Mouse (Mus musculus): ENCODE measurements around the gene Lingo1. TPM values are rescaled to one million over a fixed set of nuclear protein-coding genes. Genes with fewer than 3 reads are reported as not detected.

Gene Lingo1
- total and polyA plus RNA-seq, 3 experiments: 0.11 TPM; not detected in 2

GRCm38 (mm10) chr9:56580101-56580500 lies 216.2 kb downstream of the Lingo1 start:
- Histone ChIP-seq H3K4me1 (ENCODE audit: insufficient read depth, low read depth, low read length) (no peaks in the 10 kb centered on the region), H3K4me3 (ENCODE audit: low read depth, low read length) (no peak overlapping the region), H3K36me3 (replicated peaks) (no peaks in the 10 kb centered on the region), H3K9me3 (replicated peaks) (no peaks in the 10 kb centered on the region), H3K27me3 (ENCODE audit: insufficient read depth, low read length) (no peaks in the 10 kb centered on the region; the same call in 1 of the 2 replicates)
- DNase-seq (ENCODE audit: low spot score) (no peak), ATAC-seq (ENCODE audit: extremely low read depth, insufficient number of reproducible peaks, low FRiP score, poor library complexity, severe bottlenecking) (no peak)
- TF ChIP-seq CTCF (IDR thresholded peaks at IDR 0.05; ENCODE audit: low read depth, low read length): no peak
- no peak for TF ChIP-seq POLR2AphosphoS5 (IDR thresholded peaks at IDR 0.05; ENCODE audit: insufficient replicate concordance, low read depth, low read length)
- no peak for TF ChIP-seq TAL1 (conservative IDR thresholded peaks at IDR 0.05; ENCODE audit: low read depth, low read length)
- no peak for TF ChIP-seq GATA2 (IDR thresholded peaks at IDR 0.05; ENCODE audit: borderline replicate concordance, low read depth, low read length)
- no peak for TF ChIP-seq GATA1 (IDR thresholded peaks at IDR 0.05; ENCODE audit: borderline replicate concordance, low read length)

GRCm38 (mm10) chr9:56577405-56577804 lies 218.9 kb downstream of the Lingo1 start:
- ATAC-seq (ENCODE audit: extremely low read depth, insufficient number of reproducible peaks, low FRiP score, poor library complexity, severe bottlenecking): no peak
- no peaks in the 10 kb centered on the region for H3K36me3 ChIP-seq (replicated peaks)
- TF ChIP-seq CTCF (IDR thresholded peaks at IDR 0.05; ENCODE audit: low read depth, low read length) (no peak), GATA1 (IDR thresholded peaks at IDR 0.05; ENCODE audit: borderline replicate concordance, low read length) (no peak), GATA2 (IDR thresholded peaks at IDR 0.05; ENCODE audit: borderline replicate concordance, low read depth, low read length) (no peak), POLR2AphosphoS5 (IDR thresholded peaks at IDR 0.05; ENCODE audit: insufficient replicate concordance, low read depth, low read length) (no peak), TAL1 (conservative IDR thresholded peaks at IDR 0.05; ENCODE audit: low read depth, low read length) (no peak)

GRCm38 (mm10) chr9:56572534-56573479 lies 223.5 kb downstream of the Lingo1 start:
- DNase-seq (ENCODE audit: low spot score) (no peak), ATAC-seq (ENCODE audit: extremely low read depth, insufficient number of reproducible peaks, low FRiP score, poor library complexity, severe bottlenecking) (no peak)
- Histone ChIP-seq H3K27me3 (ENCODE audit: insufficient read depth, low read length) (0 out of 2 replicates have a peak, but pooled peaks cover 3% of the 10 kb centered on the region), H3K4me3 (ENCODE audit: low read depth, low read length) (no peak overlapping the region), H3K9me3 (replicated peaks) (no peaks in the 10 kb centered on the region), H3K36me3 (replicated peaks) (no peaks in the 10 kb centered on the region), H3K4me1 (ENCODE audit: insufficient read depth, low read depth, low read length) (no peaks in the 10 kb centered on the region)
- TF ChIP-seq GATA1 (IDR thresholded peaks at IDR 0.05; ENCODE audit: borderline replicate concordance, low read length): no peak
- TF ChIP-seq POLR2AphosphoS5 (IDR thresholded peaks at IDR 0.05; ENCODE audit: insufficient replicate concordance, low read depth, low read length): no peak
- no peak for TF ChIP-seq GATA2 (IDR thresholded peaks at IDR 0.05; ENCODE audit: borderline replicate concordance, low read depth, low read length)
- TF ChIP-seq TAL1 (conservative IDR thresholded peaks at IDR 0.05; ENCODE audit: low read depth, low read length): no peak
- TF ChIP-seq CTCF (IDR thresholded peaks at IDR 0.05; ENCODE audit: low read depth, low read length): no peak

More at GRCm38 (mm10) chr9:56577405-56577804, 218.9 kb downstream of the Lingo1 start:
- Histone ChIP-seq H3K4me3 (ENCODE audit: low read depth, low read length) (no peak overlapping the region), H3K27me3 (ENCODE audit: insufficient read depth, low read length) (peaks cover 3% of the 10 kb centered on the region; the same call in 1 of the 2 replicates), H3K9me3 (replicated peaks) (no peaks in the 10 kb centered on the region), H3K4me1 (ENCODE audit: insufficient read depth, low read depth, low read length) (no peaks in the 10 kb centered on the region)
- DNase-seq (ENCODE audit: low spot score): no peak

Other genes starting within 250 kb of the Lingo1 start
- not detected in 2 replicates for gene Odf3l1, start 68.2 kb upstream of the Lingo1 start, total RNA-seq (2014; fragmentation: Nextera tagmentation)
- not detected in 2 replicates for gene Odf3l1, start 68.2 kb upstream of the Lingo1 start, total RNA-seq (2017)
- not detected in 2 replicates for gene Odf3l1, start 68.2 kb upstream of the Lingo1 start, polyA plus RNA-seq (2012)
- not detected in 2 replicates for gene Cspg4, start 68.6 kb upstream of the Lingo1 start, total RNA-seq (2014; fragmentation: Nextera tagmentation)
- gene Cspg4, start 68.6 kb upstream of the Lingo1 start, total RNA-seq (2017): 0.12 and 0.16 TPM in 2 replicates
- not detected in 2 replicates for gene Cspg4, start 68.6 kb upstream of the Lingo1 start, polyA plus RNA-seq (2012)
- gene Snx33, start 131.9 kb upstream of the Lingo1 start, total RNA-seq (2014; fragmentation: Nextera tagmentation): 5.8 and 6.9 TPM in 2 replicates
- 6.5 and 7.4 TPM in 2 replicates for gene Snx33, start 131.9 kb upstream of the Lingo1 start, total RNA-seq (2017)
- 0.96 and 1.2 TPM in 2 replicates for gene Snx33, start 131.9 kb upstream of the Lingo1 start, polyA plus RNA-seq (2012)
- gene Imp3, start 141.0 kb upstream of the Lingo1 start, total RNA-seq (2014; fragmentation: Nextera tagmentation): 42.1 and 49.6 TPM in 2 replicates
- gene Imp3, start 141.0 kb upstream of the Lingo1 start, total RNA-seq (2017): 67.1 and 72.5 TPM in 2 replicates
- 61.8 and 68.6 TPM in 2 replicates for gene Imp3, start 141.0 kb upstream of the Lingo1 start, polyA plus RNA-seq (2012)
- 18.2 and 19.2 TPM in 2 replicates for gene Snupn, start 154.4 kb upstream of the Lingo1 start, total RNA-seq (2014; fragmentation: Nextera tagmentation)
- gene Snupn, start 154.4 kb upstream of the Lingo1 start, total RNA-seq (2017): 18.7 and 21.3 TPM in 2 replicates
- gene Snupn, start 154.4 kb upstream of the Lingo1 start, polyA plus RNA-seq (2012): 1.7 and 2.4 TPM in 2 replicates
- 29.6 and 36.1 TPM in 2 replicates for gene Ptpn9, start 198.5 kb upstream of the Lingo1 start, total RNA-seq (2014; fragmentation: Nextera tagmentation)
- 26.2 and 29.2 TPM in 2 replicates for gene Ptpn9, start 198.5 kb upstream of the Lingo1 start, total RNA-seq (2017)
- gene Ptpn9, start 198.5 kb upstream of the Lingo1 start, polyA plus RNA-seq (2012): 62.4 and 69.9 TPM in 2 replicates

Data from G1E (cell line).